Mouse (Mus musculus) urinary bladder, postnatal 25 days (tissue): ENCODE measurements around the gene Ddost.

ENCODE experiments used
- DNase-seq: peaks from one replicate; pipeline ENCODE4 v3.0.0; 2022; ENCODE audit warnings: low spot score

Ddost gene

DNA sequence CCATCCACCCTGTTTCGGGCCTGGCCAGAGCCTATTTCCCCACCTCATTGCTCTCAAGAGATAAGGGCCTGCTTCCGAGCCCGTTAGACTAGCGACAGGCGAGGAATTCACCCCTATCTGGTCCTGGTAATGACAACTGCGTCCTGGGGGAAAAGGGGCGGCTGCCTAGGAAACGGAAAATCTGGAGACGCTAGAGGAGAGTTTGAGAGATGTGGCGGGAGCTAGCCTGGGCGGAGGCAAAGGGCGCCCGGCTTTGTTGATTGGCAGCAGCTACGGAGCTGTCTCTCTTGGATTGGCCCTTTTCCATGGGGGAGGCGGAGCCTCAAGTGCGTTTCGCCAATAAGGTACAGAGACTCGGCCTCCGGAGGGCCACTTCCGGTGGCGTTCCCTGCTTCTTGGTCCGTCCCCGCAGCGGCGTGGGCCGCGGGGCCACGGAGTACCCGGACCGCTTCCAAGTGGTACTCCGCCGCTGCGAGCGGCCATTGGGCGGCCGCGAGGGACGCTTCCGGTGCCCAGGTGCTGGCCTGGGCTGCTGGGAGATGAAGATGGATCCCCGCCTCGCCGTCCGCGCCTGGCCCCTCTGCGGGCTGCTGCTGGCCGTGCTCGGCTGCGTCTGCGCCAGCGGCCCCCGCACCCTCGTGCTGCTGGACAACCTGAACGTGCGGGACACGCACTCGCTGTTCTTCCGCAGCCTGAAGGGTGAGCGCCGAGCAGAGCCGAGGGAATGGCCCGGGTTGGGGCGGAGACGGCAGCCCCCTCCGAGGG, at the start of gene Ddost:
Ddost (plus strand) TSS at position 391 of the 765 bp plus-strand sequence.
- DNase-seq, result peak; percentile 93

DNA sequence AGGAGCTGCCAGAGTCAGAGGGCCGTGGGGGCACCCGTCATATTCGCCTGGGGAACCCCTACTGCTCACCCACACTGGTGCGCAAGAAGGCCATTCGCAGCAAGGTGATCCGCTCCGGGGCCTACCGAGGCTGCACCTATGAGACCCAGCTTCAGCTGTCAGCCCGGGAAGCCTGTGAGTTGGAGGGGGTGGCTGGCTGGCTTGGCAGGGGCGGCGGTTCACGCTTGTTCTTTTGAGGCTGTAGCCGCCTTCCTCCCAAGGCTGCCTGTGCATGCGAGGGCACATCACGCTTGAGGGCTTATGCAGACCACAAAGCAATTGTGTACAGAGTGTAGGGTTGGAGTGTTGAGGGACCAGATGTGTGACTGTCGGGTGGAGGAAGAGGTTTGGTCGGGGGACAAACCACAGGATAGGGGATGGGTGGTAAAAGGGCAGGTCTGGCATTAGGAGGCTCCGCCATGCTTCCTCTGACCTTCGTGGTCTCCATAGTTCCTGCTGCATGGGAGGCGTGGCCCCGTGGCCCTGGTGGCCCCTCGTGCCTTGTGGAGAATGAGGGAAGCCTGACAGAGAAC, 47.3 kb upstream of the Ddost start:
- DNase-seq, result no peak

- DNase-seq, result no peak
These were observed 45.9 kb upstream of the Ddost start for GRCm38 (mm10) chr4:138258663-138259062.

DNA sequence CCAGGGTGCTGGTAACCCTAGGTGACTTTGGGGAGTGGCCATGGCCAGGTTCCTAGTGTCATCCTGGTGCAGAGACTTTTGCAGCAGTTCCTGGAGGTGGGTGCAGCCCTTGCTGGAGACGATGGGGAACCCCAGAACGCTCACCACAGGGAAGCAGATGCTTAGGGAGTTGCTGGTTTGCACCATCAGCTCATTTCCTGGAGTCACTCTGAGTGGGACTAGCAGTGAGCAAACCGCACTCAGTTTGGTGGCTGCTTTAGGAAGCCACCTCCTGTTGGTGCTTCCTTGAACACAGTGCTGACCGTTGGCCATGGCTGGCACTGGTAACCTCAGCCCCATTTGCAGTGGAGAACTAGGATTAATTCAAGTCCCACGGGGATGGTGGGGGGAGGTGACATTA, 45.0 kb upstream of the Ddost start:
- DNase-seq, result no peak

- peak; percentile 85 for DNase-seq
These were observed 42.5 kb upstream of the Ddost start for GRCm38 (mm10) chr4:138261843-138262681.

DNA sequence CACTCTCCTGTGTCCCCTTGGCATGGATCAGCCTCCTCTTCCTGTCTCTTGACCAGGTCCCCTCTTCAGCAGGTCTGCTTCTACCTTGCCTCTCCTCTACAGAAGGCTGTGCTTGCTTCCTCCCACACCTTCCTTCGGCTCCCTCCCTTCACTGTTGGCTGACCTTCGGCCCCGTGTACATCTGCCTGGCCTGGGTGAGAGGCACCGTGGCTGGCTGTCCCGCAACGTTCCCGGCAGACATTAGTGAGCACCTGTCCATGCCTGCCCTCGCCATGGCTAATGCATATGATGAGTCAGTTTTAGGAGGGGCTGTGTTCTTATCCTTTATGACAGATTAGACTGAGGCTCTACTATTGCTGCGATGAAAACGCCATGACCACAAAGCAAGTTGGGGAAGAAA, 36.7 kb upstream of the Ddost start:
- no peak for DNase-seq

- no peak for DNase-seq
These were observed 32.2 kb upstream of the Ddost start for GRCm38 (mm10) chr4:138272011-138272997.

GRCm38 (mm10) chr4:138278346-138278745, 26.2 kb upstream of the Ddost start:
- DNase-seq, result no peak

- DNase-seq, result peak; percentile 25
These were observed 21.7 kb upstream of the Ddost start for GRCm38 (mm10) chr4:138282834-138283233.

DNA sequence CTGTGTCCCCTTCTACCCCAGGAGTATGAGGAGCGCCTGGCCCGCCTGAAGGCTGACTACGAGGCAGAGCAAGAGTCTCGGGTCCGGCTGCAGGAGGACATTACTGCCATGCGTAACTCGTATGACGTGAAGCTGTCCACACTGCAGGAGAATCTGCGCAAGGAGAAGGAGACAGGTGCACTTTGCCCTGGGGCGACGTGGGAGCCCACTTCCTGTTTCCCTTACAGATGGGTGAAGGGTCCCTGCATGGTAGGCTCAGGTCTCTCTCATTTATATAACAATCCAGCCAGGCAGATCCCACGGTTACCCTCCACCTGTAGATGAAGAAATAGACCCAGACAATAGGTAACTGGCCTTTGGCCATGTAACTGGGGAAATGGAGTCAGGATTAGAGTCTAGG, 18.1 kb upstream of the Ddost start:
- DNase-seq, result no peak

DNA sequence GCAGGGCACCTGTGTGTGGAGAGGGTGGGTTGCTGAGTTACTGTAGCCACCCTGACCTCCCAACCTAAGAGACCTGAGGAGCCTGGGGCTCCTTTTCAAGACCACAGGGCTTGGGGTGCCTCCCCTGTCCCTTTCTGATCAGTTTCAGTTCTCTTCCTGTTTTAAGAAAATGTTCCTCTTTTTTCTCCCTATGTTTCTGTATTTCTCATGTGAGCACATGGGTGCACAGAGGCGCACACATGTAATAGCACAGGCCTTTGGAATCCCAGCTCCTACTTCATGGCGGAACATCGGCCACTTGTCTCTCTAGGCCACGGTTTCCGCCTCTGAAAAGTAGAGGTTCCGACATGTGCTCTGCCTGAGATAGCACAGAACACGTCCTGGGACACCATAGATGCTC, 15.8 kb upstream of the Ddost start:
- no peak for DNase-seq

- no peak for DNase-seq
These were observed 12.5 kb upstream of the Ddost start for GRCm38 (mm10) chr4:138292028-138292427.

DNA sequence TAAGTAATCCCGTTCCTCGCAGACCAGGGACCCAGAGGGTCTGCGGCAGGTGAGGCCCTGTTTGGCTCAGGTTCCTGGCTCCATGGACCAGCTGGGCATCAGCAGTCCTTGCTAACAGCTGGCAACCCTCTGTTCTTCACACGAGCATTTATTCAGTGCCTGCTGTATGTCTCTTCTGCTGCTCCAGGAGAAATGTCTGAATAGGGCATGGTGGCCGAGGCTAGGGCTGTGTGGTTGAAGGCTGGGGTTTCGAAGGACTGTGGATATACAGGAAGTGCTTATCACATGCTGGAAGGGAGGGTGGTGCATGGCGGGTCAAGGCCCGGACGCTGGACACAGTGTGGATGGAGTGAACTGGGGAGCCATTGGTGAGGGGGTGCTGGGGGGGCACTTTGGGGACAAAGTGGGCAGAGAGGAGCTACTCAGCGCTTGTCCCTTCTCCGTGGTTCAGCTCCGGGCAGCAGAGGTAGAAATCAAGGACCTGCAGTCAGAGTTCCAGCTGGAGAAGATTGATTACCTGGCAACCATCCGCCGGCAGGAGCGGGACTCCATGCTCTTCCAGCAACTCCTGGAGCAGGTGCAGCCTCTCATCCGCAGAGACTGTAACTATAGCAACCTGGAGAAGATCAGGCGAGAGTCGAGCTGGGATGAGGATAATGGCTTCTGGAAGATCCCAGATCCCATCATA, 11.1 kb upstream of the Ddost start:
- DNase-seq, result no peak

- DNase-seq, result no peak
These were observed 10.5 kb upstream of the Ddost start for GRCm38 (mm10) chr4:138293949-138294550.

GRCm38 (mm10) chr4:138301271-138301780, 3.2 kb upstream of the Ddost start:
- DNase-seq, result no peak

DNA sequence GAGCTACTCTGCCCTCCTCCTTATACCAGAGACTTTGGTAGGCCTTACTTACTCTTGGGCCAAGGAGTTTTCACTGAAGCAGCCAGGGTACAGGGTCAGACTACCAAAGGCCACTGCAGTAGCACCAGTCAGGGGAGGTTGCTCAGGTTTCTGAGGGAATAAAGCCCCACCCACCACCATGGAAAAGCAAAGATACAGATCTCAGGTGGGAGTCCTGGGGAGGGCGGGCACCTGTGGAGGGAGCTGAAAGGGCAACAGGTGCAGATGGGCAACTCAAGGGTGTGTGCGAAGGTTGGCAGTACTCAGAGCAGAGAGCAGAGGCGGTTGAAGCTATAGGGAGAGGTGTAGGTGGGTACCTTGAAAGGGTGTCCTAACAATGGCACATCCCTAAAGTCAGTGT, 1.5 kb upstream of the Ddost start:
- DNase-seq, result no peak

DNA sequence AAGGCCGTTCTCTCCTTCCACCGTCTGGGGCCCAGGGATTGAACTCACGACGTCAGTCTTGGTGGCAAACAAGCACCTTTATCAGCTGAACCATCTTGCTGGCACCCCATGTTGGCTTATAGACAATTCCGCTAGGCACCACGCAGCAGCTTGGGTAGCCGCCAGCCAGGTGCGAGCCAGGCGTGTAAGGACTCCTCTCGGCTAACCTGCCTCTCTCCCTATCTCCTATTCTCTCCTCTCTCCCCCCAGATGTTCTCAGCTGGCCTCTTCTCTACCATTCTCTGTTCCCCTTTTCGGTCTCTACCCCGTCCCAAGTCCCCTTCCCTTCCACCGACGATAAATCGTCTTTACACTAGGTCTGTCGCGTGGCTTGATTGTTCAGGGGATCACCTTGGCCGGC, 788 bp upstream of the Ddost start:
- no peak for DNase-seq

GRCm38 (mm10) chr4:138307025-138307424, 2.5 kb downstream of the Ddost start:
- no peak for DNase-seq

GRCm38 (mm10) chr4:138307739-138308138, 3.2 kb downstream of the Ddost start:
- DNase-seq, result no peak

GRCm38 (mm10) chr4:138310311-138310910, 5.9 kb downstream of the Ddost start:
- no peak for DNase-seq
